Mouse (Mus musculus) G1E (cell line): ENCODE measurements at regions not wholly inside any gene's neighbourhood (a gene's known extent, or its start where the extent isn't known, plus 50 kb on each side); places are given as distances from the start of the nearest gene placed in this dataset.

ENCODE experiments used
- CTCF ChIP-seq: IDR thresholded peaks from 2 replicates; pipeline ENCODE4 v1.5.1; 2012; ENCODE audit warnings: low read depth, low read length, inconsistent platforms, mixed read lengths
- GATA1 ChIP-seq: IDR thresholded peaks from 2 replicates; pipeline ENCODE4 v1.6.1; 2012; ENCODE audit warnings: borderline replicate concordance, low read length, inconsistent platforms, mixed read lengths
- TAL1 ChIP-seq: conservative IDR thresholded peaks from 2 replicates; pipeline ENCODE4 v1.6.1; 2012; ENCODE audit warnings: low read depth, low read length, inconsistent platforms, mixed read lengths

DNA sequence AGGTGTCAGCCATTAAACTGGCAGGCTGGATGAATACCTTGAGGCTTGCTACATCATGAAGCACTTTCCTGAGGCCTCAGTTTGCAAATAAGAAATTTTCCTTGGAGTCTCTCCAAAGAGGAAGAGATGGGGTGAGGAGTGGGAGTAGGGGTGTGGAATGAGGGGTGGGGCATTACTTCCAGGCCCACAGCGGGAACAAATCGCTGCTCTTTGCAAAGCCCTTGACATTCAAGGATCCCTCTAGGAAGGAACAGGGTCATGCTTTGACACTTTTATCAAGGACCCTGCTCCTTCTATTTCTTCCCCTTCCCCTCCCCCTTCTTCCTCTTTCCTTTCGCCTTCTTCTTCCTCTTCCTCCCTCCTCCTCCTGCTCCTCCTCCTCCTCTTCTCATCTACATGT lies 193.2 kb downstream of the Mex3b start:
- no peak for TF ChIP-seq CTCF
- TF ChIP-seq GATA1: no peak
- no peak for TF ChIP-seq TAL1
